Mouse (Mus musculus) MEL (cell line): Measurements from ENCODE around the gene Mark1. TPM values are rescaled to one million over a fixed set of nuclear protein-coding genes. Genes with fewer than 3 reads are reported as not detected.

ENCODE experiments used
- DNase-seq: peaks from one replicate; pipeline ENCODE4 v3.0.0; 2011; ENCODE audit warnings: low read depth, low spot score
- H3K27ac ChIP-seq: 2 replicates; pipeline ENCODE4 v1.5.1; 2012; ENCODE audit warnings: low read depth, mild to moderate bottlenecking, control low read depth, low read length, moderate library complexity; ENCODE audit not compliant: control insufficient read depth
- H3K27me3 ChIP-seq, 2 experiments: fragments of 150-350 bp in 1 of 2; sonication (generic) in 1 of 2; 2 replicates each; pipeline ENCODE4 v1.6.1; 2012; ENCODE audit warnings: low read length in 2 of 2, mild to moderate bottlenecking in 2 of 2, improper control_type of control experiment in 1 of 2, moderate library complexity in 1 of 2; ENCODE audit not compliant: insufficient read depth in 2 of 2, control insufficient read depth in 1 of 2
- H3K36me3 ChIP-seq, 2 experiments: 2 replicates each; pipeline ENCODE4 v1.6.1; 2012 to 2014; ENCODE audit warnings: low read length in 2 of 2, improper control_type of control experiment in 1 of 2, inconsistent platforms in 1 of 2, mild to moderate bottlenecking in 1 of 2; ENCODE audit not compliant: insufficient read depth in 2 of 2, control insufficient read depth in 1 of 2
- H3K4me1 ChIP-seq, 2 experiments: fragments of 150-350 bp in 1 of 2; sonication (generic) in 1 of 2; 2 replicates each; pipeline ENCODE4 v1.6.1; 2012; ENCODE audit warnings: low read length in 2 of 2, improper control_type of control experiment in 1 of 2, mild to moderate bottlenecking in 1 of 2; ENCODE audit not compliant: insufficient read depth in 2 of 2, control insufficient read depth in 1 of 2
- H3K4me3 ChIP-seq, 2 experiments: fragments of 150-350 bp in 1 of 2; sonication (generic) in 1 of 2; 2 replicates each; pipeline ENCODE4 v1.5.1; 2012; ENCODE audit warnings: low read depth in 2 of 2, low read length in 2 of 2, mild to moderate bottlenecking in 2 of 2, moderate library complexity in 2 of 2, control low read depth in 1 of 2, improper control_type of control experiment in 1 of 2; ENCODE audit not compliant: control insufficient read depth in 1 of 2, insufficient read depth in 1 of 2
- H3K79me2 ChIP-seq: 2 replicates; pipeline ENCODE4 v1.6.1; 2012; ENCODE audit warnings: mild to moderate bottlenecking, low read length, moderate library complexity; ENCODE audit not compliant: control insufficient read depth, poor library complexity, insufficient read depth
- H3K9ac ChIP-seq: 2 replicates; pipeline ENCODE4 v1.6.1; 2012; ENCODE audit warnings: low read depth, mild to moderate bottlenecking, control low read depth, low read length, moderate library complexity; ENCODE audit not compliant: control insufficient read depth, poor library complexity, severe bottlenecking
- H3K9me3 ChIP-seq: fragments of 150-350 bp; sonication (generic); replicated peaks from 2 replicates; pipeline ENCODE4 v1.6.1; 2012; ENCODE audit warnings: mild to moderate bottlenecking, low read length, improper control_type of control experiment, moderate library complexity; ENCODE audit not compliant: insufficient read depth
- BHLHE40 ChIP-seq: IDR thresholded peaks from 2 replicates; pipeline ENCODE4 v1.6.1; 2012; ENCODE audit warnings: low read depth, mild to moderate bottlenecking, inconsistent platforms, low read length, improper control_type of control experiment, borderline replicate concordance
- E2F4 ChIP-seq: IDR thresholded peaks from 2 replicates; pipeline ENCODE4 v1.6.1; 2011; ENCODE audit warnings: low read depth, low read length, improper control_type of control experiment, borderline replicate concordance
- ETS1 ChIP-seq: IDR thresholded peaks from 2 replicates; pipeline ENCODE4 v1.6.1; 2012; ENCODE audit warnings: low read depth, mild to moderate bottlenecking, inconsistent platforms, low read length, improper control_type of control experiment, moderate library complexity
- GATA1 ChIP-seq: IDR thresholded peaks from 2 replicates; pipeline ENCODE4 v1.6.1; 2011; ENCODE audit warnings: low read depth, low read length, improper control_type of control experiment
- HCFC1 ChIP-seq: IDR thresholded peaks from 2 replicates; pipeline ENCODE4 v1.6.1; 2012; ENCODE audit warnings: low read depth, mild to moderate bottlenecking, inconsistent platforms, low read length, improper control_type of control experiment, moderate library complexity
- KAT2A ChIP-seq: conservative IDR thresholded peaks from 2 replicates; pipeline ENCODE4 v1.6.1; 2012; ENCODE audit warnings: low read depth, low read length, improper control_type of control experiment, inconsistent platforms
- MAFK ChIP-seq: IDR thresholded peaks from 2 replicates; pipeline ENCODE4 v1.6.1; 2011; ENCODE audit warnings: low read depth, mild to moderate bottlenecking, low read length, improper control_type of control experiment, borderline replicate concordance
- MAX ChIP-seq: IDR thresholded peaks from 2 replicates; pipeline ENCODE4 v1.6.1; 2011; ENCODE audit warnings: low read length, improper control_type of control experiment
- MEF2A ChIP-seq: IDR thresholded peaks from 2 replicates; pipeline ENCODE4 v1.6.1; 2014; ENCODE audit warnings: low read depth, mild to moderate bottlenecking, inconsistent platforms, low read length, improper control_type of control experiment; ENCODE audit not compliant: poor library complexity, insufficient replicate concordance, severe bottlenecking; ENCODE audit errors: extremely low read depth
- MXI1 ChIP-seq: IDR thresholded peaks from 2 replicates; pipeline ENCODE4 v1.6.1; 2011; ENCODE audit warnings: mild to moderate bottlenecking, low read depth, low read length, improper control_type of control experiment
- NELFE ChIP-seq: IDR thresholded peaks from 2 replicates; pipeline ENCODE4 v1.6.1; 2011; ENCODE audit warnings: low read depth, low read length, improper control_type of control experiment
- RAD21 ChIP-seq: IDR thresholded peaks from 2 replicates; pipeline ENCODE4 v1.6.1; 2011; ENCODE audit warnings: mild to moderate bottlenecking, low read depth, low read length, improper control_type of control experiment
- RCOR1 ChIP-seq: IDR thresholded peaks from 2 replicates; pipeline ENCODE4 v1.6.1; 2012; ENCODE audit warnings: low read depth, mild to moderate bottlenecking, inconsistent platforms, low read length, improper control_type of control experiment
- TAL1 ChIP-seq: IDR thresholded peaks from 2 replicates; pipeline ENCODE4 v1.6.1; 2012; ENCODE audit warnings: mild to moderate bottlenecking, inconsistent platforms, low read length, moderate library complexity, mixed read lengths
- polyA plus RNA-seq, 2 experiments: library from polyadenylated mRNA; stranded (reverse) in 1 of 2; unstranded in 1 of 2; fragments of >175 nt in 1 of 2; fragments of >200 nt in 1 of 2; gene quantifications; 2 replicates each; pipeline versions ENCODE4 v1.2.1 to v1.2.4; 2012; ENCODE audit warnings: low replicate concordance in 2 of 2, low read depth in 1 of 2; ENCODE audit not compliant: insufficient read length in 2 of 2, insufficient read depth in 1 of 2, missing spikeins in 1 of 2
- total RNA-seq: library from RNA; depleted of rRNA; stranded (reverse); fragments of 300-350 nt; gene quantifications from 2 replicates; pipeline ENCODE4 v1.2.3, GENCODE M21; 2012

The Mark1 gene
- total and polyA plus RNA-seq, 3 experiments, result not detected

DNA sequence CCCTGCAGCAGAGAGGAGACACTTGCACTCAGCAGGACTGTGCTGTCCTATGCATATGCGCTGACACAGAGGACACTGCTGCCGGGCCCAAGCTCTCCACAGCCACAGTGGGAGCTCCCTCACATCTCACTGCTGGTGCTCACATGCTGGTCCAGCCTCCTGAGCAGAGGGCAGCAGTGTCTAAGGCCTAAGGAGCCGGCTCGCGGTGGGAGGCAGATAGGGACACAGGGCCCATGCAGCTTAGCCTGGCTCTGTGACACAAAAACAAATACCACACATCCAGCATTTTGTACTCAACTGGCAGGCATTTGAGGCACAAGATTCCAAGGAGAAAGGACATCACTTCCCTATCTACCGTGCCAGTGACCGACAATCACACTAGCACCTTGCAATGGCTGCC is 96.5 kb downstream of the Mark1 start:
- TF ChIP-seq HCFC1, result no peak
- no peak for TF ChIP-seq E2F4
- TF ChIP-seq BHLHE40, result no peak
- TF ChIP-seq MAFK, result no peak
- H3K4me3 ChIP-seq, result no peak overlapping the region
- no peak overlapping the region for H3K9ac ChIP-seq

DNA sequence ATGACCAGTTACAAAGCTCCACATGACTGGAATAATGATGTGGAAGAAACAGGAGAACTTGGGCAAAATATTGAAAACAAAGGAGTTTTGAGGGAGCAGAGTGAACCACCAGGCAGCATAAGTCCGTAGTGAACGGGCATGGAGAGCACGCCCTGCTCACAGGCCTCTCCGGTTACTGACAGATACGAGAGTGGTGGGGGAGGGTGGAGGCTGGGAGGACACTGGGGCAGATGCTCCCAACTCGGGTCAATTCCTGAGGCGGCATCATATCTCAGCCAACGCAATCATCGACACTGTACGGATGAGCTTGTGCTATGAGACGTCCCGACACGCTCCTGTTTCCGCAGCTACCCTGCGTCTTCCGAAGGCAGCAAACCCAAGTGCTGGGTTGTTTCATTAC is 102.0 kb downstream of the Mark1 start:
- no peaks in the 10 kb centered on the region for H3K36me3 ChIP-seq
- no peaks in the 10 kb centered on the region; a peak in 2 of 4 replicates for H3K27me3 ChIP-seq
- H3K4me3 ChIP-seq, result no peak overlapping the region
- no peaks in the 10 kb centered on the region for H3K79me2 ChIP-seq
- H3K9me3 ChIP-seq, result no peaks in the 10 kb centered on the region
- TF ChIP-seq ETS1, result no peak
- TF ChIP-seq NELFE, result no peak
- no peak for TF ChIP-seq KAT2A
- TF ChIP-seq RAD21, result no peak
- no peak for TF ChIP-seq TAL1
- no peak for TF ChIP-seq MEF2A
- TF ChIP-seq MAX, result no peak
- no peak for TF ChIP-seq RCOR1
- H3K27ac ChIP-seq, result no peak overlapping the region
- H3K9ac ChIP-seq, result no peak overlapping the region
- H3K4me1 ChIP-seq, result no peaks in the 10 kb centered on the region
- DNase-seq, result no peak

More for the DNA sequence above, 96.5 kb downstream of the Mark1 start:
- DNase-seq, result no peak
- Histone ChIP-seq H3K79me2 (no peaks in the 10 kb centered on the region), H3K9me3 (no peaks in the 10 kb centered on the region), H3K4me1 (no peaks in the 10 kb centered on the region), H3K27ac (no peak overlapping the region), H3K36me3 (no peaks in the 10 kb centered on the region), H3K27me3 (peaks cover 0 to 5% of the 10 kb centered on the region in 2 experiments; a peak in 3 of 4 replicates)

DNA sequence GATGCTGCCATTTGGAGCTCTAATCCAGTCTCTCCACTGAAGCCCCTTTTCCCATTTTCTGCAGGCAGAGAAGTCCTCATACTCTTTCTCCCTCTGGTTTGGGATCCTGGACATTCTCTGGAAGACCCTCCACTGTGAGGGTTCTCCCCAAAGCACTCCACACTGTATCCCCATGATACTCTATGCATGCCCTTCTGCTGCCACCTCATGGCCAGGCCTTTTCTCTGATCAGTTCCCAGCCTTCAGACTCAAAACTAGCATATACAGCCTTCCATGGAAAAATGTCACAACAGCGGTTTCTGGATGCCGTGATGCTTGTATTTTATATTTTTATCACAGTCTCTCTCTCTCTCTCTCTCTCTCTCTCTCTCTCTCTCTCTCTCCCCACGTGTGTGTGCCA is 107.4 kb downstream of the Mark1 start:
- H3K9me3 ChIP-seq, result no peaks in the 10 kb centered on the region
- no peaks in the 10 kb centered on the region for H3K4me1 ChIP-seq
- H3K36me3 ChIP-seq, result no peaks in the 10 kb centered on the region
- DNase-seq, result no peak
- H3K4me3 ChIP-seq, result no peak overlapping the region
- H3K27ac ChIP-seq, result no peak overlapping the region
- no peak for TF ChIP-seq MAX
- TF ChIP-seq NELFE, result no peak
- TF ChIP-seq GATA1, result no peak
- TF ChIP-seq MXI1, result no peak
- no peak for TF ChIP-seq HCFC1
- H3K9ac ChIP-seq, result no peak overlapping the region
- no peaks in the 10 kb centered on the region for H3K79me2 ChIP-seq
- no peaks in the 10 kb centered on the region for H3K27me3 ChIP-seq
